Mouse (Mus musculus) frontal cortex, postnatal 10 days (tissue): ENCODE measurements around the gene Phldb2.

ENCODE experiments used
- DNase-seq, 2 experiments: peaks; one replicate each; pipeline ENCODE4 v3.0.0; 2022; ENCODE audit warnings: low spot score in 2 of 2, mixed read lengths in 1 of 2

Phldb2 gene

GRCm38 (mm10) chr16:45841806-45842205 lies 111.6 kb downstream of the Phldb2 start:
- no peak for DNase-seq

GRCm38 (mm10) chr16:45841016-45841415 lies 112.4 kb downstream of the Phldb2 start:
- DNase-seq, result no peak

DNA sequence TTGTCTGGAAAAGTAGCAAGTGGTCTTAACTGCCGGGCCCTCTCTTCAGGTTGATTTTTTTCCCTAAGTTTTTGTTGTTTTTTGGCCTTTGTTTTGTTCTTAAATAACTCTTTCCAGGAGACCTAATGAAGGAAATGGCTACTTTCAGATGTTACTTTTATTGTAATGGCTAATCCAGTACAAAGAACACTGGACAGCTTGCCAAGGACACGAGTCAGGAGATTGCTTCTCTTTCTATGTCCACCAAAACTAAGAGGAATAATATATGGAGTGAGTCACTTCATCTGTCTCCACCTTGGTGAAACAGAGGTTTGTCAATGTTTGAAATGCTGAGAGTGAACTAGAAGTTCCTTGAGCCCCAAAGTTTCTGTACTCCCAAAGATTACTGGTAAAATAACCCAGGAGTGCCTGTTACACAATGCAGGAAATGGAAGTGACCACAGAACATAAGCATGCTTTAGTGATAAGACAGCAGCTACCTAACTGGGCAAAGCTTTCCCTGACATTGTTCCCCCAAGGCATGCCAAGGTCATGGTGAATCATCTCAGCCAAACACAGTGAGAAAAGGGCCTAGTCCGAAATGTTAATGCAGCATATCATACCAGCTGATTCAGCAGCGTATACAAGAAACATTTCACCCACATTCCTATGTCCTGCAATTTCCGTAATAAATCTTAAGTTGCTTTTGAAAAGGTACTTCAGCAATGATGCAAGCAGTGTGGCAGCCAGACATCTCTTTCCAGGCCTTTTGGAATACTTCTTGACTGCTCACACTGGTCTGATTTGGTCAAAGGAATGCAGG lies 115.7 kb downstream of the Phldb2 start:
- DNase-seq, result no peak

DNA sequence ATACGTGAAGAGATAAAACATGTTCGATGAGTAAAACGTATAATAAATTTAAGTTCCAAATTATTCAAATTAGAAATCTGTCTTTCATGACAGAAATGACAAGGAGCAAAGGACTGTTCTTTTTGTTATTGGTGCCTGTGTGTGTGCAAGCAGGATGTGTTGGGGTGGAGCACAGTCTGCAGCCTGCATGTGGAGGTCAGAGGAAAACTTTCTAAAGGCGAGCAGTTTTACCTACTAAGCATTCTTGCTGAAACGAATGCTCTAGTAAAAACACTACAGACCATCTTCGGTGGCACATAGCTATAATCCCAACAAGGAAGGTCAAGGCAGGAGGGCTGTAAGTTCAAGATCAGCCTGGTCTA lies 120.7 kb downstream of the Phldb2 start:
- no peak for DNase-seq

DNA sequence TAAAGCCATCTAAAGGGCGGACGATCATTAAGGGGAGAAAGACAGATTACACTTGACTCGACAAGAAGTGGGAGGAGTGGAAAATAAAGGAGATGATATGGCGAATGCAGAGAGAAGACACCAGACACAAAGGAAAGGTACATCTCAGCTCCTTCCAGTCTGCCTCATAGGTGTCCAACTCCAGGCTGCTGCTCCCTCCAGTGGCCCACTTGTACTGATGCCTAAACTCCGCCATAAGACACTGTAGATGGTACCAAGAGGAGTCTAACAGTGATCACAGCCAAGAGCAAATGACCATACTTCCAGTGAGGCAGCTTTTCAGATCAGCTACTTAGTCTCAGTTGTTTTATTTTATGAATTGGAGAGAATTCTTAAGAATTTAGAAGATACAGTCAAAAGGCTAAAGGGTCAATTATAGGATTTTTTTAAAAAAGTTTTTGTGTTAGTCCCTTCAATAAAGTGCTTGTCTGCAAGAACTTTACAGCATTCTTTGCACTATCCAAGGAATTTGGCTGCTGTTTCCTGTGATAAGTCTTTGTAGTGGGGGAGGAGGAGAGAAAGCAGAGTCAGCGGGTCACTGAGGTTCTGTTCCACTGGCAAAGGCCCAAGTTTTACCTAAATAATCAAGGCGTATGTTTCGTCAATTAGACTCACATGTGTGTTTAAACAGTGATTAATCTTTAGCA lies 121.2 kb downstream of the Phldb2 start:
- no peak for DNase-seq

GRCm38 (mm10) chr16:45831094-45831872 lies 122.1 kb downstream of the Phldb2 start:
- DNase-seq, result no peak

DNA sequence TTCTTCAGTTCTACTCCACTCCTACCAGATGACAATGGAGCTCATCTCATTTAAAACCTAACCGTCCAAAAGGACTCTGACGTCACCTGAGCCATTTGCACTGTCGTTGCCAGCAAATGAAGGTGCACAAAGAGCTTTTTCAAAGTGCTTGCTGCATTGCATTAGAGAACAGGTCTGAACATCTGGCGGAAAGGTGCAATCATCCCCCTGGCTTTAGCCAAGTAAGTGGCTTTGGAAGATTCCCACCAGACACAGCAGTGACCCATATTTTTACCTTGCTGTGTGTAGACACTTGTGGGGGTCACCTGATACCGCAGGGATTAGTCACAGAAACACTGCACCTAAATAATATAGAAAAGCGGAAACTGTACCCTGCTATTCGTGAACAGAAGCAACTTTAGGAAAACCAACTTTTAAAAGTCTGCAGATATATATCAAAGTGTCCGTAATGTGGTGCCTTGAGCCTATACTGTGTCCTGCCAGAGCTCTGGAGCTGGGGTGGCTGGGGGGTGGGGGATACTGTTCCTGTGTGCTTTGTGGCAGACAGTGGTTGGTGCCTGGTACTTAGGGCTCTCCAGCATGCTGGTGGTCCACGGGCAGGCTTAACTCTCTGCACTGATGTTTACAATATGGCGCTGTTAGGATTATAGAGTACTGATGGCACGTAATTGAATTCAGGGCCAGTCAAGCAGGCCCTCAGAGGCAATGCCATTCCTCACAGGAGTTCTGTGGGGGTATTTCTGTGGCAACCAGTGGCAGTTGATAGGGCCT lies 123.1 kb downstream of the Phldb2 start:
- no peak for DNase-seq

GRCm38 (mm10) chr16:45825309-45825708 lies 128.1 kb downstream of the Phldb2 start:
- DNase-seq, result no peak

GRCm38 (mm10) chr16:45824025-45824424 lies 129.4 kb downstream of the Phldb2 start:
- DNase-seq, result no peak

DNA sequence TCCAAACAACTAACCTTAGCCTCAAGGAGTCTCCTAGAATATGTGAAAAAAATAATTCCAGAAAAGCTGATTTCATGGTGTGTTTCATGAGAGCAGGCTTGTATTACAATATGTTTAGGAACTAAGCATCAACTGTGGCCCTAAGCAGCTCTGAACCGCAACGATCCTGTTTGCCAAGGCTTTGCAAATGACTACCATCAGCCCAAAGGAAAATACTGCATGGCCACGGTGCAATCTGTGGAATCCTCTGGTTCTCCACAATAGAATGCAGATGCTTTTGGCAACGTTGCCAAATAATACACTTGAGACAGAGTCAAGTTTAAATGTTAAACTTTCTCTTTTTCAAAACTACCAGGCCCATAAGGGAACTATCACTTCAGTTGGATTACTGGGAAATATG lies 133.5 kb downstream of the Phldb2 start:
- no peak for DNase-seq

- no peak for DNase-seq
Measured at GRCm38 (mm10) chr16:45817795-45818194, 135.6 kb downstream of the Phldb2 start.

DNA sequence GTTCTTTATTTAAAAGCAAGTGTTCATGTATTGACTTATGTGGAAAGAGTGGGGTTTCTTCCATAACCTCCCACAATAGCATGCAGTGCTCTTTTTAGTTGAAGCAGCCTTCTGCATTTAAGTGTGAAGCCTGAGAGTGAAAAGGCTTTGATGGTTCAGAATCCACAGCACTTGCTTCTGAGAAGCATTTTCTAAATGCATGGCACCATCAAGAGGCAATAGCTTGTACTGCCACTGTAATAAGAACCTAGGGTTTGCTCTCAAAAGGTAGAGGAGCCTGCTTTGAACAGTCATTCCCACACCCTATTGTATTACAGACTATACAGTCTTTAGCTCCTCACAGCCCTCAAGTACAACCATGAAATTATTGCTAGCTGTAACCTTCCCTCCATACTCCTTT lies 136.7 kb downstream of the Phldb2 start:
- DNase-seq, result no peak

DNA sequence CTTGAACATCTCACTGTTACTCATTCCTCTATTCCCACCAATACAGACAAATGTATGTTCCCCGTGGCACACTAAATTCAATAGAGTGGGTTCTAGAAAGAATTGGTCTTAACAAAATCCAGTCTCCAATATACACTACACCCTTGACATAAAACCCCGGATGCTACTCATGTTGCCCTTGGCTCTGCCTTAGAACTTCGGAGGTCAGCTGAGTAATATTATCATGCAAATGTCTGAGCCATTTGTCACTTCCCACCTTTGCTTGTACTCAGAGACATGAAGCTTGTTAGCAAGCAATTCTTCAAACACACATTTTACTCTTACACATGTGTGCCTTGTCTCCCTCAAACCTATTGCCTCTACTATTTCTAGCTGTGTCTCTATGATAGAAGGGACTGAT lies 138.8 kb downstream of the Phldb2 start:
- DNase-seq, result no peak

DNA sequence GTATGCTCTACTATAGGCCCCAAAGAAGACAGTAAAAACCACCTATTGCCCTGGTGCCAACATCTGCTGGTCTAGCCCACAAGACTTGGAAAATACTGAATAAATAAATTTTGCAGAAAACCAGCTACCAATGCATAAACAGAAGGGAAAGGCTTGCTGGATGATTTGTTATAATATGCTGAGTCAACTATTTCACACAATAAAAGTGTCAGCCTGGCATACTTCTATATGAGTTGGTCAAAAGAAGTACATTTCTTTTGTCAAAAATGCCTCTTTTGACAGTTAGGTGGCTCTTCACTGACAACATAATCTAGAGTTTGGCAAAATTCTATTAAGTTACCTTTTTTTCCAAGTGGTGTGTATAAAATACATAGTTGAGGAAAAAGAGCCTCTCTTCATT lies 141.6 kb downstream of the Phldb2 start:
- no peak for DNase-seq

DNA sequence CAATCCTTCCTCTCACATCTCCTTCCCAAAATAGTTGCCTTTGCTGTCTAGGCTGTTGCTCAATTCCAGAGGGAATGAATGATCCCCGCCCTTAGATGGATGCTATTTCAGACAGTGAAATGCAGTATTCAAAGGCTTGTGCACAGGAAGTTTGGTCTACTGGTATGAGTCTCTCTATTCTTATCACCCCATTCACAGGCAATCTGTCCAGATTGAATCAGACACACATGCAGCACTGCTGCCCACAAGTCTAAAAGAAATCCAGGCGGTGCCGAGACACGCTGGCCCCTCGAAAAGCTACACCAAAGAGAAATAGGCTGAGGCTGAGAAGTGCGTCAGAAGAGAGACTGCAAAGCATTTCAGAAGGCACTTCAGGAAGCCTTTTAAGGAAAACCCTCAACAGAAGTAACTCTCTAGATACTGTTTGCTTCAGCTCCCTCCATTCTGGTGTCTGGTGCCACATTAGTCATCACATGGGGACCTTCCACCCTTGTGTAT lies 142.5 kb downstream of the Phldb2 start:
- DNase-seq, result peak in 1 of 2 experiments; percentile 25

DNA sequence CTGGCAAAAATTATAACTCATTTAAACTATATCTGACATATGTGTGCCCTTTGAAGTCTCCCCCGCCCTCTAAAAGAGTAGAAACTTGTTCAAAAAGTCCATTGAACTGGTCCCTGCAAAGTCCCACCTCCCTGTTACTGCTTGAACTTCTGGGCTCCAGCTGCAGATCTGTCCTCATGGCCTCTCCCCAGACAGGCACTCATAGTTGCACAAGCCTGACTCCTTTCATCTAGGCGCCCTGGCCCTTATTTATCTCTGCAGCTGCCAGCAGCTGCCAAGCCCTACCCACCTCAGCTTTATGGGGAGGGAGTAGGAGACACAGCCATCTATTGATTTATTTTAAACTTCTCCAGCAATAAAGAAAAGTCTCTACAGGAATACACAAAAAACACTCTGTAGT lies 143.2 kb downstream of the Phldb2 start:
- no peak for DNase-seq

DNA sequence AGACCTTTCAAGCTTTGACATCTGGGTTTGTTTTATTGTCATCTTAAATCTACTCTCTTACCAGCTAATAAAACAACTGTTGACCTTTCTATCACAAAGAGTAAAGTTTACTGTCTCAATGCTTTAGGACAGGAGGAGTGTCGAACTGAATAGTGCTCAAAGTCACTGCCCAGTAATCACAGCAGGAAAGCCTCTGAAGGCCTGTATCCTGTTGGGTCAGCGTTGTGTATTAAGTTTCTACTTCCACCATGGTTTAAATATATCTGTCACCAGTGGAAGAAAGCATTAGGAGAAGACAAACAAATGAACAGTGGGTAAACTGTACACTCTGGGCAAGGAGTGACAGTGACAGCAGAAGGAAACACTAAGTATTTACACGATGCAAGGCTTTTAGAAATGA lies 148.7 kb downstream of the Phldb2 start:
- DNase-seq, result no peak

- no peak for DNase-seq
Measured at GRCm38 (mm10) chr16:45800406-45800805, 153.0 kb downstream of the Phldb2 start.

GRCm38 (mm10) chr16:45799150-45799549 lies 154.2 kb downstream of the Phldb2 start:
- no peak for DNase-seq

GRCm38 (mm10) chr16:45798591-45798990 lies 154.8 kb downstream of the Phldb2 start:
- no peak for DNase-seq

DNA sequence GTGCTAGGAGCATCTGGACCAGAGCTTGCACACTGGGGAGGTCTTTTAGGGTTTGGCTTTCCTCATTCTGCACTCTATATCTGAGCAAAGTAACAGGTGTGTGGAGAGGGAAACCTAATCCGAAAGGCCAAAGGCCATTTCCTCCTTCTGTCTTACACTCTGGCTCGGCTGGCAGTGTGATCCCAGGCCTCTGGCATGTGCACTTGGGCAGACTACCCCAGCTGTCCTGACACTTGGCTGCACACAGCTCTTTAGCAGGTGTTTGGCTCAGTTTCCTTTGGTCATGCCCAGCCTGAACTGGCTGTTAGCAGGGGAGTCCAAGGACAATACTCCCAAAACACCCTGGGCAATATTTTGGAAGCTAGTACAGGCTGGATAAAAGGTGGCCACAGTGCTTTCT lies 156.6 kb downstream of the Phldb2 start:
- no peak for DNase-seq
